Mouse (Mus musculus): Measurements from ENCODE around the gene Tshr. TPM values are rescaled to one million over a fixed set of nuclear protein-coding genes. Genes with fewer than 3 reads are reported as not detected.

Tshr gene
- polyA plus RNA-seq, 1 experiment from 2014 or later: 0.62 TPM

DNA sequence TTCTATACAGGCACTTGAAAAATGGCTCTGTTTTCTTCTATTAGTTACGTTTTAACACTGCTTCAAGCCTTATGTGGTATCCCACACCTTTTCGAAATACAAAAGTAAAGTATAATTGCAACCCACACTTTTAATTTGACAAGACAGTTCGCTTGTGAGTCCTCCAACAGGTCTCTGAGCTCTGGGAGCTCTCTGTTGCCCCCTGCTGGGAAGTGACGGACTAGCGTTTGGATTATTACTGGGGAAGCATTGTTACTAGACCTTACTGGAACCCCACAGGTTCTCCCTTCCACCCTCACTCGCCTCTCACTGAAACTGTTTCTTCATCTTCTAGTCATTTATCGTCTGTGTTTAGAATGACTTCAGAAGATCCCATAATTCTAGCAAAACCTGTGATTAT, 34.4 kb downstream of the Tshr start:
- Histone ChIP-seq H3K4me1 (peaks cover 4% of the 10 kb centered on the region; the same call in 1 of the 2 replicates), H3K4me2 (no peak overlapping the region), H3K4me3 (replicated peaks) (no peak overlapping the region), H3K9me3 (replicated peaks) (no peaks in the 10 kb centered on the region), H3K36me3 (no peaks in the 10 kb centered on the region), H3K9ac (no peak overlapping the region), H3K27ac (no peak overlapping the region), H3K27me3 (no peaks in the 10 kb centered on the region)
- ATAC-seq (replicated peaks; ENCODE audit: low FRiP score): no peak
- WGBS: 54% methylated on average over 7 of the region's 7 CpGs

DNA sequence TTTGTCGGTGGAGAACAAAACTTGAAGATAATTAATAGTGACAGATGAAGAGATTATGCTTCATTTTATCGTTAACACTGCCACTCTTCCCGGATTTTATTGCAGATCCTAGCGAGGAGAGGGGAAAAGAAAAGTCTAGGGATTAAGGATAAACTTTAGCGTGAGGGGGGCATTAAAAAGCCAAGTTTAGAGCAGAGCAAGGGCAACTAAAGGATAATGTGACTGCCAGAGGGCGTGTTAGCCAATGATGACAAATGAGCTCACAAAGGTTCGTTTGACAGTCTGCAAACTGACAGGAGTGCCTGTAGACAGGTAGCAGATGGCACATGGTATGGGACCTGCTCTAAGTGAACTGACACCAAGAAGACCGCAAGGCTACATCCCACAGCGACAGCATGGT, 36.9 kb downstream of the Tshr start:
- H3K4me1 ChIP-seq: 0 out of 2 replicates have a peak, but pooled peaks cover 4% of the 10 kb centered on the region
- H3K9me3 ChIP-seq (replicated peaks): no peaks in the 10 kb centered on the region
- 38% methylated on average over 9 of the region's 9 CpGs for WGBS
- H3K27me3 ChIP-seq: no peaks in the 10 kb centered on the region
- H3K4me2 ChIP-seq: no peak overlapping the region
- no peak for ATAC-seq (replicated peaks; ENCODE audit: low FRiP score)
- H3K36me3 ChIP-seq: no peaks in the 10 kb centered on the region
- no peak overlapping the region for H3K4me3 ChIP-seq (replicated peaks)
- H3K9ac ChIP-seq: no peak overlapping the region
- H3K27ac ChIP-seq: no peak overlapping the region

DNA sequence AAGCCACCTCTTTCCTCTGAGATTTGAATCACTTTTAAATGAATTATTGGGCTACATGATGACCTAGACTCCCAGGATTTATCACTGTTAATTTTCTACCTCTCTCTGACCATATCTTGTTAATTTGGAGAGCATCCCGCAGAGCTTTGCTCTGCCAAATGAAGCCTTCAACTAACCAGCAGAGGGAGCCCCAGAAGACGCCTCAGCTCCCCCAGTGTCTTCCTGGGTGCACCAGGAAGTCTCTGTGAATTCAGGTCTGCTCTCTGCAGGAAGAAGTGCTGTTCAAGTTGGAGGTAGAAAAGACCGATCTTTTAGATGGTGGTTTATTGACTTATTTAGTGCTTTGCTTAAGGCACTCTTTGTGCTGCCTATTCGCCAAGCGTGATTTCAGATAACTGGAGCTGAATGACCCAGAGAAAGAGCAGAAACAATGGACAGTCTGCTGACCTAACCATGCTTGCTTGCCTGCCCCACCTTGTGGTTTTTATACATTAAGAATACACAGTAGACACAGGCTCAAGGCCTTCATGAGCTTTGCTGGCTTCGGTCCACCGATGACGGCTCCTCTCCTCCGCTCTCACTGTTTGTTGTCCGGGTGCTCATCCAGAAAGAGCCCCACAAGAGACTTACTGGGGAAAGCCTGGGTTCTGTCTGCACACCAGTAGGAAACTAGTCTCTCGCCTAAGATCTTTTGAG, 38.9 kb downstream of the Tshr start:
- Histone ChIP-seq H3K36me3 (no peaks in the 10 kb centered on the region), H3K9ac (no peak overlapping the region), H3K4me1 (0 out of 2 replicates have a peak, but pooled peaks cover 4% of the 10 kb centered on the region), H3K4me2 (peak overlapping the region; percentile 15; the same call in 1 of the 2 replicates), H3K27me3 (no peaks in the 10 kb centered on the region), H3K9me3 (replicated peaks) (no peaks in the 10 kb centered on the region), H3K27ac (no peak overlapping the region), H3K4me3 (replicated peaks) (no peak overlapping the region)
- peak; percentile 83 for ATAC-seq (replicated peaks; ENCODE audit: low FRiP score)
- WGBS: 55% methylated on average over 11 of the region's 11 CpGs

DNA sequence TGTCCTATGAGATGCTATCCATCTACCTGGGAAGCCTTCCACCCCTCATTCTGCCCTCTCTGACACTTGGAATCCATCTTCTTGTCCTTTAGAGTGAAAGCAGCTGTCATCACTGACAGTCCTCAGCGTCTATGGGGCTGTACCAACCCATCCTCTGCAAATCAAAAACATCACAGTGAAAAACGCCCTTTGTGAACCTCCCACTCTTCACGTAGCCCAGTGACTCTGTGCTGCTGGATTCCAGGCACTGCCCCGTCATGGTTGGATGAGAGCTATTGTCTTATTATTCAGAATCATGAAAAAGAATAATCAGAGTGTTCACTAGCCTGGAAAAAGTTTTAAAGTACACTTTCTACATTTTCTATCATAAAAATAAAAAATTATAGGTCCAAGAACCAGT, 42.1 kb downstream of the Tshr start:
- Histone ChIP-seq H3K9me3 (replicated peaks) (no peaks in the 10 kb centered on the region), H3K36me3 (no peaks in the 10 kb centered on the region), H3K9ac (no peak overlapping the region), H3K27me3 (no peaks in the 10 kb centered on the region), H3K27ac (no peak overlapping the region), H3K4me3 (replicated peaks) (no peak overlapping the region), H3K4me1 (0 out of 2 replicates have a peak, but pooled peaks cover 4% of the 10 kb centered on the region), H3K4me2 (no peak overlapping the region)
- peak; percentile 40; the same call in 1 of the 2 replicates for ATAC-seq (replicated peaks; ENCODE audit: low FRiP score)
- 31% methylated on average over 4 of the region's 4 CpGs for WGBS

DNA sequence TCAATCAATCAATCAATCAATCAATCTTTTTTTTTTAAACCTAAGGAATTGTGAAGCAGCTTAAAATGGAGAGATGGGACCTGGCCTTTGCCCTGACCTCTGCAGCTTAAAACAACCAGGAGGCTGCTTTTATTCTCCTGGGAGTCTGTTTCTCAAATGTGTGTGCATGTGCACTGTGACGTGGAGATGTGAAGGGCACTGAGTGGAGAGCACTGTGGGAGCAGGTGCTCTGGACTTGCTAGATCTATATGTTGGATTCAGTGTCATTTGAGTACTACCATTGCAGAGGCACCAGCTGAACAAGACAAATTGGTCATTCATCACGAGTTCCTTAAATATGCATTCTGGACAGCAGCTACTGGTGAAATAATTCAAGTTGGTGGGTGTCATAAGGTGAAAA, 42.8 kb downstream of the Tshr start:
- H3K9me3 ChIP-seq (replicated peaks): no peaks in the 10 kb centered on the region
- no peaks in the 10 kb centered on the region for H3K27me3 ChIP-seq
- no peaks in the 10 kb centered on the region for H3K36me3 ChIP-seq
- H3K4me2 ChIP-seq: no peak overlapping the region
- 62% methylated on average over 2 of the region's 2 CpGs for whole genome bisulfite sequencing
- no peak overlapping the region for H3K27ac ChIP-seq
- 0 out of 2 replicates have a peak, but pooled peaks cover 4% of the 10 kb centered on the region for H3K4me1 ChIP-seq
- H3K4me3 ChIP-seq (replicated peaks): no peak overlapping the region
- no peak for ATAC-seq (replicated peaks; ENCODE audit: low FRiP score)
- H3K9ac ChIP-seq: no peak overlapping the region

DNA sequence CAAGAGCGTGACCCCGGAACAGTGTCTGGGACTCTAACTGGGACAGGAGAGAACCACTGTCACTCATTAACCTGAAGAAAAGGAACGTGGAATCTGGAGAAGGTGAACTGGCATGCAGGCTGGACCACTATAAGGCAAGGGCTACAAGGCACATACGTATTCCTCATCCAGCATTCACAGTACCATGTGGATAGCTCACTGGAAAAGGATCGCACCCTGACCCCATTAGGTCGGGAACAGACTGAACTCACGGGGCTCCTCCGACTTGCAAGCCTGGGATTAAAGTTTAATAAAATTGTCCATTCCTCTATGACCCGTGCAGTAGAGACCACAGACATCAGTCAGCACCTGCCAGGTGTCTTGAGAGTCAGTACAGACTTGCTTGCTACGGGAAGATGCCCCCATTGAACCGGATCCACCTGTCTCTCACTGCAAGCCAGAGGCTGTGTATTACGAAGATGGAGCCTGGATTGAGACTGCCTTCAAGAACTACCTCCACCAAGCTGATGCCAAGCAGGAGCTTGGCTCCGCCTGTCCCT, 97.9 kb downstream of the Tshr start:
- Histone ChIP-seq H3K4me3 (replicated peaks) (no peak overlapping the region), H3K27me3 (no peaks in the 10 kb centered on the region), H3K9ac (no peak overlapping the region), H3K4me2 (no peak overlapping the region), H3K9me3 (replicated peaks) (no peaks in the 10 kb centered on the region), H3K4me1 (no peaks in the 10 kb centered on the region), H3K36me3 (no peaks in the 10 kb centered on the region), H3K27ac (no peak overlapping the region)
- peak; percentile 80 for ATAC-seq (replicated peaks; ENCODE audit: low FRiP score)
- WGBS: 87% methylated on average over 13 of the region's 13 CpGs

DNA sequence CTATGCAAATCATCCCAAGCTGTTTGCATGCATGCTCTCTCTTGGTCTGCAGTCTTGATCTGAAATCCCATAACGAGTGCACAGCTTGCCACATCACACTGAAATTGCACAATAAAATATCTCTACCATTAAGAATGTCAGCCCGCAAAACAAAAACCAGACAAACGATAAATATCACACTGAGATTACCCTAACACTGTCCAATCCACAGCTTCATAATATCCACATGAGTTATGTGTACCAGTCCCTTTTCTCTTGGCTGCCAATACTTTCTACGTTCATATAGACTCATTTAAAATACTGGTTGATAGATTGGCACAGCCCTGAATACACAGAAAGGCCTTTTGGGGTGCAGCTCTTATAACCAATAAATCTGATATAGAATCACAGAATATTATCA, 102.0 kb downstream of the Tshr start:
- no peak overlapping the region for H3K27ac ChIP-seq

DNA sequence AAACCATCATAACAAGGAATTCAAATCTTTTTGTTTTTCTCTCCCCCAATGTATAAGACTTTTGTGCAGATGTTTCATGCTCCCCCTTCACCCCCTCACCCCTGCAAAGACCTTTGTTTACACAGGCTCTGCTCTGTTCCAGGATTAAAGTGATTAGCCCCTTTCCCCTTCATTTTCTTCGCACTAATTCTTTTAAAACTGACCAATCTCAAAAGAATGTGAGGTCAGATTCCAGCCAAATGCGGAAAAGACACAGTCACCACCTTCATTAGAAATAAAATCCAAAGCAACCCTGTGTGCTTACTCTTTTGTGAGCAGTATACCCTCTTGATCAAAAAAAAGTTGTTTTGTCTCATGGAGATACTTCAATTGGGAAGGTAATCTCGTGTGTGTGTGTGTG, 104.0 kb downstream of the Tshr start:
- no peak overlapping the region for H3K9ac ChIP-seq
- 51% methylated on average over 3 of the region's 3 CpGs for WGBS
- no peak overlapping the region for H3K4me3 ChIP-seq (replicated peaks)
- H3K27me3 ChIP-seq: no peaks in the 10 kb centered on the region
- no peaks in the 10 kb centered on the region for H3K9me3 ChIP-seq (replicated peaks)
- no peak overlapping the region for H3K4me2 ChIP-seq
- H3K36me3 ChIP-seq: no peaks in the 10 kb centered on the region
- H3K4me1 ChIP-seq: no peaks in the 10 kb centered on the region
- ATAC-seq (replicated peaks; ENCODE audit: low FRiP score): no peak
- no peak overlapping the region for H3K27ac ChIP-seq

More for the DNA sequence above, 102.0 kb downstream of the Tshr start:
- Histone ChIP-seq H3K4me1 (no peaks in the 10 kb centered on the region), H3K36me3 (no peaks in the 10 kb centered on the region), H3K4me2 (no peak overlapping the region), H3K9ac (no peak overlapping the region), H3K9me3 (replicated peaks) (no peaks in the 10 kb centered on the region), H3K27me3 (no peaks in the 10 kb centered on the region), H3K4me3 (replicated peaks) (no peak overlapping the region)
- no peak for ATAC-seq (replicated peaks; ENCODE audit: low FRiP score)
- WGBS: 88% methylated on average over 4 of the region's 4 CpGs

DNA sequence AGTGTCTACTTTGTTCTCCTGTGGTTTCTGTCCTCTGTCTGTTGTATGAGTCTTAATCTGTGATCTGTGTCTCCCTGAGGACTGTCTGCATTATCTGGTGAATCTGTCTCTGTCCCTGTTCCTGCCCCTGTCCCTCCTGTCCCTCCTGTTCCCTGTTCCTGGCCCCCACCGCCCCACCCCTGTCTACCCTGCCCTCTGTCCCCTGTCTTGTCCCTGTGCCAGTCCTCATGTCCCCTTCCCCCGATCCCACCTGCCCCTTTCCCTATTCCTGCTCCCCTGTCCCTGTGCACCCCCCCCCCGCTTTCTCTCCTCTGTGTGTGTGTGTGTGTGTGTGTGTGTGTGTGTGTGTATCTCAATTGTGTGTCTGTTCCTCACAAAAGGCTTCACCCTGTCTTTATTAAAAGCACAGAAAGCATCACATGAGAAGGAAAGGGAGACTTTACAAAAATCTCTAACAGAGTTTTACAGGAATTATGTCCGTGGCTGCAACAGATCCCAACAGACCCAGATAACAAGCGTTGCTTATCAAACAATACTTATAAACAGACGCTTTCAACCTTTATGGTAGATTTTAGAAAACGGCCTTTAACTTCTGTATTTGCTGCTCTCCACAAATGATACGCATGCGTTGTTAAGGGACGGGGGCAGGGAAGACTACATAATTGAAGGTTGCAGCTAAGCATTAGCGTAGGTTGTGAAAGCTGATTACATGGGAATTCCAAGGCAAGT, 111.3 kb downstream of the Tshr start:
- H3K4me3 ChIP-seq (replicated peaks): no peak overlapping the region
- H3K36me3 ChIP-seq: no peaks in the 10 kb centered on the region
- H3K27me3 ChIP-seq: no peaks in the 10 kb centered on the region
- no peaks in the 10 kb centered on the region for H3K9me3 ChIP-seq (replicated peaks)
- H3K4me2 ChIP-seq: no peak overlapping the region
- H3K9ac ChIP-seq: no peak overlapping the region
- no peak overlapping the region for H3K27ac ChIP-seq
- no peak for ATAC-seq (replicated peaks; ENCODE audit: low FRiP score)
- no peaks in the 10 kb centered on the region for H3K4me1 ChIP-seq
- WGBS: 69% methylated on average over 11 of the region's 11 CpGs

DNA sequence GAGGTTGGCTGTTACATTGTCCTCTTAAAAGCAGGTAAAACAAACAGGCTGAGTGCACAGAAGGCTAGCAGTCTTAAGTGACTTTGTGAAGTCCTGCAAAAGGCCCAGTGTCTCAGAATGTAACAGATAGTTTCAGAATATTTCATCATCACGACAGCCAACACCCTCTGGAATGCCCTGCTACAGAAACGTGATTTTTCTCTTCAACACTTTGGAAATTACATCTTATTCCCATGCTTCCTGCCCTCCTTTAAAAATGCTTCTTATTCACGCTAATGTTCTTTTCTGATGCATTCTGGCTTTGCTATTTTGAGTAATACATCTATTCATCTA, 111.8 kb downstream of the Tshr start:
- Histone ChIP-seq H3K4me1 (no peaks in the 10 kb centered on the region), H3K9ac (no peak overlapping the region), H3K27ac (no peak overlapping the region), H3K9me3 (replicated peaks) (no peaks in the 10 kb centered on the region), H3K4me3 (replicated peaks) (no peak overlapping the region), H3K36me3 (no peaks in the 10 kb centered on the region), H3K4me2 (no peak overlapping the region), H3K27me3 (no peaks in the 10 kb centered on the region)
- ATAC-seq (replicated peaks; ENCODE audit: low FRiP score): no peak
- 58% methylated on average over 3 of the region's 3 CpGs for WGBS

DNA sequence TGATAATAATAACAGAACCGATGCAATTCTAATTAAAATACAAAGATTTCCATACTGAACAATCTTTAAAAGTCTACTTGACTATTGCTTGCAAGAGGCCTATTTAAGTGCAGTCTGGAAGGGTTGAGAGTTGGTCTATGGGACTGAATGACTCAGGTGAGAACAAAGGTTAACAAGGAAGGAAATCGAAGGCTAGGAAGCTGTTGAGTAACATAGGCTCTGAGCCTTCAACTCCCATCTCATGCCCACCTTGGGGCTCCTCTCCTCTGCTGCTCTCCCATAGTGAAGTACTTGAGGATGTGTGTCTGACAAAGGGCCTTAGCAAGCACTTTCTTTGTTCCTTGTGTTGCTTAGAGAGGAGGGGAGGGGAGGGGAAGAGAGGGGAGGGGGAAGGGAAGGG, 116.1 kb downstream of the Tshr start:
- Histone ChIP-seq H3K9ac (no peak overlapping the region), H3K27me3 (no peaks in the 10 kb centered on the region), H3K36me3 (no peaks in the 10 kb centered on the region), H3K4me2 (no peak overlapping the region), H3K4me3 (replicated peaks) (no peak overlapping the region), H3K4me1 (no peaks in the 10 kb centered on the region), H3K27ac (no peak overlapping the region), H3K9me3 (replicated peaks) (no peaks in the 10 kb centered on the region)
- WGBS: 85% methylated on average over 2 of the region's 2 CpGs
- no peak for ATAC-seq (replicated peaks; ENCODE audit: low FRiP score)

DNA sequence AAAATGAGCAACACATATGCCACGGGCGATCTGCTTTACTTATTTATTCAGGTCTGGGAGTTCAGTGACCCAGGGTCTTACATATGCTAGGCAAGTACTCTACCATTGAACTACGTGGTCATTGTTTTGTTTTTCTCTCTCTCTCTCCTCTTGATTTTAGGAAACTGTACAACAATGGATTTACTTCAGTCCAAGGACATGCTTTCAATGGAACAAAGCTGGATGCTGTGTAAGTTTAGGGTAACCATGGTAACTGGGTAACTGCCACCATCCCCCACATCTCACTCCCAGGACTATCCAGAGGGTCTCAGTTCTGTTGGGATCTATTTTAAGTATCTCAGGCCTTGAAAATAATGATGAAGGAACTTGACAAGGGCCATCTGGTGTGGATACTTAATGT, 127.4 kb downstream of the Tshr start:
- Histone ChIP-seq H3K36me3 (no peaks in the 10 kb centered on the region), H3K9ac (no peak overlapping the region), H3K4me3 (replicated peaks) (no peak overlapping the region), H3K4me2 (no peak overlapping the region), H3K27me3 (no peaks in the 10 kb centered on the region), H3K27ac (no peak overlapping the region), H3K4me1 (no peaks in the 10 kb centered on the region), H3K9me3 (replicated peaks) (no peaks in the 10 kb centered on the region)
- no peak for ATAC-seq (replicated peaks; ENCODE audit: low FRiP score)
- WGBS: 71% methylated on average over 3 of the region's 3 CpGs

Data from kidney, embryonic 15.5 days (tissue).